Mouse (Mus musculus) MEL (cell line): Measurements from ENCODE around the gene Rnf213. TPM values are rescaled to one million over a fixed set of nuclear protein-coding genes. Genes with fewer than 3 reads are reported as not detected.

Source experiments
- DNase-seq: peaks from one replicate; pipeline ENCODE4 v3.0.0; 2011; ENCODE audit warnings: low read depth, low spot score
- H3K27ac ChIP-seq: 2 replicates; pipeline ENCODE4 v1.5.1; 2012; ENCODE audit warnings: low read depth, mild to moderate bottlenecking, control low read depth, low read length, moderate library complexity; ENCODE audit not compliant: control insufficient read depth
- H3K27me3 ChIP-seq, 2 experiments: fragments of 150-350 bp in 1 of 2; sonication (generic) in 1 of 2; 2 replicates each; pipeline ENCODE4 v1.6.1; 2012; ENCODE audit warnings: low read length in 2 of 2, mild to moderate bottlenecking in 2 of 2, improper control_type of control experiment in 1 of 2, moderate library complexity in 1 of 2; ENCODE audit not compliant: insufficient read depth in 2 of 2, control insufficient read depth in 1 of 2
- H3K36me3 ChIP-seq, 2 experiments: 2 replicates each; pipeline ENCODE4 v1.6.1; 2012 to 2014; ENCODE audit warnings: low read length in 2 of 2, improper control_type of control experiment in 1 of 2, inconsistent platforms in 1 of 2, mild to moderate bottlenecking in 1 of 2; ENCODE audit not compliant: insufficient read depth in 2 of 2, control insufficient read depth in 1 of 2
- H3K4me1 ChIP-seq, 2 experiments: fragments of 150-350 bp in 1 of 2; sonication (generic) in 1 of 2; 2 replicates each; pipeline ENCODE4 v1.6.1; 2012; ENCODE audit warnings: low read length in 2 of 2, improper control_type of control experiment in 1 of 2, mild to moderate bottlenecking in 1 of 2; ENCODE audit not compliant: insufficient read depth in 2 of 2, control insufficient read depth in 1 of 2
- H3K4me3 ChIP-seq, 2 experiments: fragments of 150-350 bp in 1 of 2; sonication (generic) in 1 of 2; 2 replicates each; pipeline ENCODE4 v1.5.1; 2012; ENCODE audit warnings: low read depth in 2 of 2, low read length in 2 of 2, mild to moderate bottlenecking in 2 of 2, moderate library complexity in 2 of 2, control low read depth in 1 of 2, improper control_type of control experiment in 1 of 2; ENCODE audit not compliant: control insufficient read depth in 1 of 2, insufficient read depth in 1 of 2
- H3K79me2 ChIP-seq: 2 replicates; pipeline ENCODE4 v1.6.1; 2012; ENCODE audit warnings: mild to moderate bottlenecking, low read length, moderate library complexity; ENCODE audit not compliant: control insufficient read depth, poor library complexity, insufficient read depth
- H3K9ac ChIP-seq: 2 replicates; pipeline ENCODE4 v1.6.1; 2012; ENCODE audit warnings: low read depth, mild to moderate bottlenecking, control low read depth, low read length, moderate library complexity; ENCODE audit not compliant: control insufficient read depth, poor library complexity, severe bottlenecking
- H3K9me3 ChIP-seq: fragments of 150-350 bp; sonication (generic); replicated peaks from 2 replicates; pipeline ENCODE4 v1.6.1; 2012; ENCODE audit warnings: mild to moderate bottlenecking, low read length, improper control_type of control experiment, moderate library complexity; ENCODE audit not compliant: insufficient read depth
- BHLHE40 ChIP-seq: IDR thresholded peaks from 2 replicates; pipeline ENCODE4 v1.6.1; 2012; ENCODE audit warnings: low read depth, mild to moderate bottlenecking, inconsistent platforms, low read length, improper control_type of control experiment, borderline replicate concordance
- CHD1 ChIP-seq: IDR thresholded peaks from 2 replicates; pipeline ENCODE4 v1.6.1; 2012; ENCODE audit warnings: low read depth, mild to moderate bottlenecking, inconsistent platforms, low read length, improper control_type of control experiment
- CHD2 ChIP-seq: IDR thresholded peaks from 2 replicates; pipeline ENCODE4 v1.6.1; 2011; ENCODE audit warnings: low read length, improper control_type of control experiment
- CTCF ChIP-seq, 3 experiments: IDR thresholded peaks in 2 of 3; conservative IDR thresholded peaks in 1 of 3; 2 replicates each; pipeline ENCODE4 v1.5.1; 2011 to 2012; ENCODE audit warnings: low read length in 3 of 3, low read depth in 2 of 3, mild to moderate bottlenecking in 2 of 3, improper control_type of control experiment in 1 of 3, inconsistent platforms in 1 of 3, mixed read lengths in 1 of 3, moderate library complexity in 1 of 3; ENCODE audit not compliant: control insufficient read depth in 1 of 3, insufficient read depth in 1 of 3, poor library complexity in 1 of 3, severe bottlenecking in 1 of 3
- E2F4 ChIP-seq: IDR thresholded peaks from 2 replicates; pipeline ENCODE4 v1.6.1; 2011; ENCODE audit warnings: low read depth, low read length, improper control_type of control experiment, borderline replicate concordance
- ELF1 ChIP-seq: IDR thresholded peaks from 2 replicates; pipeline ENCODE4 v1.6.1; 2014; ENCODE audit warnings: low read depth, mild to moderate bottlenecking, inconsistent platforms, low read length, improper control_type of control experiment, moderate library complexity
- EP300 ChIP-seq, 2 experiments: IDR thresholded peaks; 2 replicates each; pipeline ENCODE4 v1.6.1; 2011; ENCODE audit warnings: improper control_type of control experiment in 2 of 2, low read length in 2 of 2, low read depth in 1 of 2, mild to moderate bottlenecking in 1 of 2
- ETS1 ChIP-seq: IDR thresholded peaks from 2 replicates; pipeline ENCODE4 v1.6.1; 2012; ENCODE audit warnings: low read depth, mild to moderate bottlenecking, inconsistent platforms, low read length, improper control_type of control experiment, moderate library complexity
- GABPA ChIP-seq: IDR thresholded peaks from 2 replicates; pipeline ENCODE4 v1.6.1; 2012; ENCODE audit warnings: low read depth, mild to moderate bottlenecking, inconsistent platforms, low read length, improper control_type of control experiment, moderate library complexity
- GATA1 ChIP-seq: IDR thresholded peaks from 2 replicates; pipeline ENCODE4 v1.6.1; 2011; ENCODE audit warnings: low read depth, low read length, improper control_type of control experiment
- HCFC1 ChIP-seq: IDR thresholded peaks from 2 replicates; pipeline ENCODE4 v1.6.1; 2012; ENCODE audit warnings: low read depth, mild to moderate bottlenecking, inconsistent platforms, low read length, improper control_type of control experiment, moderate library complexity
- JUND ChIP-seq: IDR thresholded peaks from 2 replicates; pipeline ENCODE4 v1.6.1; 2011; ENCODE audit warnings: low read depth, mild to moderate bottlenecking, improper control_type of control experiment, low read length
- KAT2A ChIP-seq: conservative IDR thresholded peaks from 2 replicates; pipeline ENCODE4 v1.6.1; 2012; ENCODE audit warnings: low read depth, low read length, improper control_type of control experiment, inconsistent platforms
- MAFK ChIP-seq: IDR thresholded peaks from 2 replicates; pipeline ENCODE4 v1.6.1; 2011; ENCODE audit warnings: low read depth, mild to moderate bottlenecking, low read length, improper control_type of control experiment, borderline replicate concordance
- MAX ChIP-seq: IDR thresholded peaks from 2 replicates; pipeline ENCODE4 v1.6.1; 2011; ENCODE audit warnings: low read length, improper control_type of control experiment
- MAZ ChIP-seq: IDR thresholded peaks from 2 replicates; pipeline ENCODE4 v1.6.1; 2012; ENCODE audit warnings: low read depth, mild to moderate bottlenecking, inconsistent platforms, low read length, improper control_type of control experiment
- MXI1 ChIP-seq: IDR thresholded peaks from 2 replicates; pipeline ENCODE4 v1.6.1; 2011; ENCODE audit warnings: mild to moderate bottlenecking, low read depth, low read length, improper control_type of control experiment
- NELFE ChIP-seq: IDR thresholded peaks from 2 replicates; pipeline ENCODE4 v1.6.1; 2011; ENCODE audit warnings: low read depth, low read length, improper control_type of control experiment
- NRF1 ChIP-seq: IDR thresholded peaks from 2 replicates; pipeline ENCODE4 v1.6.1; 2014; ENCODE audit warnings: low read depth, mild to moderate bottlenecking, inconsistent platforms, low read length, improper control_type of control experiment, moderate library complexity; ENCODE audit not compliant: poor library complexity, insufficient read depth, severe bottlenecking
- POLR2AphosphoS2 ChIP-seq: IDR thresholded peaks from 2 replicates; pipeline ENCODE4 v1.6.1; 2011; ENCODE audit warnings: low read length, improper control_type of control experiment
- POLR2AphosphoS5 ChIP-seq: IDR thresholded peaks from 2 replicates; pipeline ENCODE4 v1.6.1; 2012; ENCODE audit warnings: low read depth, borderline replicate concordance, mild to moderate bottlenecking, inconsistent platforms, low read length, moderate library complexity, mixed read lengths
- RCOR1 ChIP-seq: IDR thresholded peaks from 2 replicates; pipeline ENCODE4 v1.6.1; 2012; ENCODE audit warnings: low read depth, mild to moderate bottlenecking, inconsistent platforms, low read length, improper control_type of control experiment
- SIN3A ChIP-seq: IDR thresholded peaks from 2 replicates; pipeline ENCODE4 v1.6.1; 2012; ENCODE audit warnings: low read length, improper control_type of control experiment, inconsistent platforms
- TCF12 ChIP-seq: IDR thresholded peaks from 2 replicates; pipeline ENCODE4 v1.6.1; 2014; ENCODE audit warnings: low read depth, mild to moderate bottlenecking, inconsistent platforms, low read length, improper control_type of control experiment, moderate library complexity
- USF1 ChIP-seq: IDR thresholded peaks from 2 replicates; pipeline ENCODE4 v1.6.1; 2014; ENCODE audit warnings: low read depth, mild to moderate bottlenecking, inconsistent platforms, low read length, improper control_type of control experiment, moderate library complexity
- ZC3H11A ChIP-seq: IDR thresholded peaks from 2 replicates; pipeline ENCODE4 v1.6.1; 2012; ENCODE audit warnings: low read depth, mild to moderate bottlenecking, inconsistent platforms, low read length, improper control_type of control experiment
- ZKSCAN1 ChIP-seq: IDR thresholded peaks from 2 replicates; pipeline ENCODE4 v1.6.1; 2012; ENCODE audit warnings: low read depth, mild to moderate bottlenecking, inconsistent platforms, low read length, improper control_type of control experiment, moderate library complexity
- polyA plus RNA-seq, 2 experiments: library from polyadenylated mRNA; stranded (reverse) in 1 of 2; unstranded in 1 of 2; fragments of >175 nt in 1 of 2; fragments of >200 nt in 1 of 2; gene quantifications; 2 replicates each; pipeline versions ENCODE4 v1.2.1 to v1.2.4; 2012; ENCODE audit warnings: low replicate concordance in 2 of 2, low read depth in 1 of 2; ENCODE audit not compliant: insufficient read length in 2 of 2, insufficient read depth in 1 of 2, missing spikeins in 1 of 2
- total RNA-seq: library from RNA; depleted of rRNA; stranded (reverse); fragments of 300-350 nt; gene quantifications from 2 replicates; pipeline ENCODE4 v1.2.3, GENCODE M21; 2012

The Rnf213 gene
- total and polyA plus RNA-seq, 3 experiments = 10.7 to 11.6 TPM; not detected in 1

DNA sequence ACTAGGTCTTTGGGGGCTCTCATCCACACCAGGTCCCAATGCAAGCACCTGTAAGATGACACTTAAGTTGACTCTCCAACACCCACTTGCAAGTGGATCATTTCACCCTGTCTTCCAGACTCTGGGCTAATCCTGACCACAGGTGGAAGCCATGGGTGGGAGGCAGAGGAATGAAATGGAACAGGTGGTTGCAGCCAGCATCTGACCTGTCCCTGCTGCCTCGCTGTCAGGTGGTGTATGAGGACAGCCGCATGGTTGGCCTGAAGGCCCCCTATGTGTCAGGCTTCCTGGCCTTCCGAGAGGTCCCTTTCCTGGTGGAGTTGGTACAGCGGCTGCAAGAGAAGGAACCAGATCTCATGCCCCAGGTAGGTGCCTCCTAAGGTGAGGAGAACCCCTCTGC, 106.4 kb downstream of the Rnf213 start:
- Histone ChIP-seq H3K4me3 (no peak overlapping the region), H3K27ac (no peak overlapping the region), H3K27me3 (no peaks in the 10 kb centered on the region), H3K36me3 (no peaks in the 10 kb centered on the region), H3K79me2 (no peaks in the 10 kb centered on the region; the same call in 1 of the 2 replicates), H3K9me3 (no peaks in the 10 kb centered on the region), H3K9ac (no peak overlapping the region), H3K4me1 (no peaks in the 10 kb centered on the region)
- DNase-seq = no peak
- TF ChIP-seq BHLHE40 = no peak
- TF ChIP-seq TCF12 = no peak
- TF ChIP-seq EP300 (IDR thresholded peaks at IDR 0.05; ENCODE audit: low read depth in 1 of 2, low read length in 2 of 2) = no peak
- no peak for TF ChIP-seq RCOR1
- TF ChIP-seq NELFE = no peak
- TF ChIP-seq CHD2 = no peak
- no peak for TF ChIP-seq ZC3H11A
- TF ChIP-seq ZKSCAN1 = no peak
- no peak for TF ChIP-seq ETS1
- no peak for TF ChIP-seq MAFK
- no peak for TF ChIP-seq E2F4
- no peak for TF ChIP-seq NRF1
- TF ChIP-seq MAX = no peak
- TF ChIP-seq GATA1 = no peak
- TF ChIP-seq SIN3A = no peak
- no peak for TF ChIP-seq ELF1
- no peak for TF ChIP-seq CHD1
- no peak for TF ChIP-seq MXI1

GRCm38 (mm10) chr11:119500011-119500410, 107.1 kb downstream of the Rnf213 start:
- Histone ChIP-seq H3K36me3 (no peaks in the 10 kb centered on the region), H3K4me1 (no peaks in the 10 kb centered on the region)

More at GRCm38 (mm10) chr11:119500011-119500410, 107.1 kb downstream of the Rnf213 start:
- H3K79me2 ChIP-seq = no peaks in the 10 kb centered on the region; the same call in 1 of the 2 replicates
- no peak overlapping the region for H3K9ac ChIP-seq
- H3K9me3 ChIP-seq = no peaks in the 10 kb centered on the region
- H3K27ac ChIP-seq = no peak overlapping the region
- no peak for TF ChIP-seq MXI1
- TF ChIP-seq TCF12 = no peak
- no peak for TF ChIP-seq GATA1
- no peak for TF ChIP-seq HCFC1
- TF ChIP-seq USF1 = no peak
- TF ChIP-seq POLR2AphosphoS2 = no peak
- TF ChIP-seq MAZ = no peak
- no peak for TF ChIP-seq JUND
- TF ChIP-seq POLR2AphosphoS5 = no peak
- no peak for TF ChIP-seq CTCF (IDR thresholded peaks at IDR 0.05 in 2 of 3, conservative IDR thresholded peaks at IDR 0.05 in 1 of 3; ENCODE audit: control insufficient read depth in 1 of 3, insufficient read depth in 1 of 3, low read depth in 2 of 3, low read length in 3 of 3, poor library complexity in 1 of 3, severe bottlenecking in 1 of 3)
- TF ChIP-seq GABPA = no peak
- no peak for TF ChIP-seq BHLHE40
- TF ChIP-seq KAT2A = no peak
- no peak for TF ChIP-seq CHD1
- no peak for TF ChIP-seq ZC3H11A
- TF ChIP-seq MAX = no peak
- DNase-seq = no peak
- no peak overlapping the region for H3K4me3 ChIP-seq
- no peaks in the 10 kb centered on the region for H3K27me3 ChIP-seq
